Mouse (Mus musculus) lung, postnatal 14 days (tissue): Measurements from ENCODE around the gene Nectin1.

Source experiments
- DNase-seq: peaks from one replicate; pipeline ENCODE4 v3.0.0; 2021

The Nectin1 gene

GRCm38 (mm10) chr9:43743647-43744137 lies at the start of gene Nectin1:
Gene Nectin1 (plus strand): TSS chr9:43743984.
- peak; percentile 89 for DNase-seq

- DNase-seq, result peak; percentile 81
Observed at GRCm38 (mm10) chr9:43698080-43698712, 45.6 kb upstream of the Nectin1 start.

GRCm38 (mm10) chr9:43698841-43699240 lies 44.9 kb upstream of the Nectin1 start:
- DNase-seq, result no peak

- DNase-seq, result no peak
Observed at GRCm38 (mm10) chr9:43699417-43700225, 44.2 kb upstream of the Nectin1 start.

- DNase-seq, result no peak
Observed at GRCm38 (mm10) chr9:43700226-43700579, 43.6 kb upstream of the Nectin1 start.

GRCm38 (mm10) chr9:43701748-43702147 lies 42.0 kb upstream of the Nectin1 start:
- DNase-seq, result no peak

GRCm38 (mm10) chr9:43707571-43707970 lies 36.2 kb upstream of the Nectin1 start:
- no peak for DNase-seq

- no peak for DNase-seq
Observed at GRCm38 (mm10) chr9:43708715-43709114, 35.1 kb upstream of the Nectin1 start.

- no peak for DNase-seq
Observed at GRCm38 (mm10) chr9:43713432-43713831, 30.4 kb upstream of the Nectin1 start.

- peak; percentile 23 for DNase-seq
Observed at GRCm38 (mm10) chr9:43719407-43719839, 24.4 kb upstream of the Nectin1 start.

- no peak for DNase-seq
Observed at GRCm38 (mm10) chr9:43720046-43720445, 23.7 kb upstream of the Nectin1 start.

- no peak for DNase-seq
Observed at GRCm38 (mm10) chr9:43724093-43724492, 19.7 kb upstream of the Nectin1 start.

- peak; percentile 78 for DNase-seq
Observed at GRCm38 (mm10) chr9:43729450-43730266, 14.1 kb upstream of the Nectin1 start.

GRCm38 (mm10) chr9:43730284-43731027 lies 13.3 kb upstream of the Nectin1 start:
- peak; percentile 83 for DNase-seq

GRCm38 (mm10) chr9:43731880-43732279 lies 11.9 kb upstream of the Nectin1 start:
- no peak for DNase-seq

GRCm38 (mm10) chr9:43732671-43733070 lies 11.1 kb upstream of the Nectin1 start:
- DNase-seq, result no peak

GRCm38 (mm10) chr9:43734952-43735351 lies 8.8 kb upstream of the Nectin1 start:
- DNase-seq, result peak; percentile 50

GRCm38 (mm10) chr9:43736046-43736730 lies 7.6 kb upstream of the Nectin1 start:
- no peak for DNase-seq

GRCm38 (mm10) chr9:43737331-43737730 lies 6.5 kb upstream of the Nectin1 start:
- DNase-seq, result peak; percentile 45

GRCm38 (mm10) chr9:43737871-43738292 lies 5.9 kb upstream of the Nectin1 start:
- DNase-seq, result peak; percentile 60

- DNase-seq, result no peak
Observed at GRCm38 (mm10) chr9:43738480-43739084, 5.2 kb upstream of the Nectin1 start.
